Comparison of ENCODE assay signal across 23 mouse cellular contexts in genomic region chr5:113374290-113374689, GRCm38 (mm10). TPM values are rescaled to one million over a fixed set of nuclear protein-coding genes. Genes with fewer than 3 reads are reported as not detected.
DNase-seq lines count a peak whose midpoint lies in the region; ATAC-seq and TF ChIP-seq lines count a peak whose summit lies in the region.
"Had no signal": no experiment of that assay in that cellular context is flagged by ENCODE, and none has a peak within 500 bp of the region (broad histone marks: within the 10 kb centered on the region; RNA-seq: fewer than 3 reads in every experiment).

No protein-coding gene starts in this region.

- no peak overlapping the region for H3K4me3 ChIP-seq in cerebellum, adult 2 months (replicated peaks; ENCODE audit: insufficient read depth, low read depth, low read length)
- H3K4me3 ChIP-seq in midbrain, embryonic 13.5 days (replicated peaks): no peak overlapping the region
- H3K4me3 ChIP-seq in midbrain, postnatal 0 days (ENCODE audit: low read depth, low read length): no peak overlapping the region
- H3K4me3 ChIP-seq in limb, embryonic 14.5 days (replicated peaks; ENCODE audit: low read length): no peak overlapping the region
- no peak overlapping the region for H3K4me3 ChIP-seq in neural tube, embryonic 14.5 days (ENCODE audit: low read depth, low read length)
- H3K4me3 ChIP-seq in stomach, postnatal 0 days (ENCODE audit: low read depth, low read length): no peak overlapping the region
- H3K4me3 ChIP-seq: hindbrain, embryonic 15.5 days had no signal

- ATAC-seq in midbrain, embryonic 13.5 days: no peak
- ATAC-seq in midbrain, postnatal 0 days (ENCODE audit: low FRiP score): no peak
- peak; percentile 45 for ATAC-seq in limb, embryonic 14.5 days (ENCODE audit: low FRiP score, low read depth)
- ATAC-seq in neural tube, embryonic 14.5 days (ENCODE audit: low read depth): no peak
- no peak for ATAC-seq in stomach, postnatal 0 days (ENCODE audit: low FRiP score, low TSS enrichment)
- no peak for ATAC-seq in megakaryocyte, adult 5-6 weeks (ENCODE audit: poor library complexity, severe bottlenecking)
- ATAC-seq: intestine, embryonic 16.5 days had no signal

- H3K27ac ChIP-seq in cerebellum, adult 2 months (ENCODE audit: insufficient read depth, low read length): peak overlapping the region; percentile 61
- 0 out of 2 replicates have a peak overlapping the region, but pooled peaks have one; percentile 9 for H3K27ac ChIP-seq in midbrain, embryonic 13.5 days
- no peak overlapping the region for H3K27ac ChIP-seq in midbrain, postnatal 0 days (ENCODE audit: low read depth, low read length)
- H3K27ac ChIP-seq in limb, embryonic 14.5 days (replicated peaks; ENCODE audit: low read depth, low read length): peak overlapping the region; percentile 8
- peak overlapping the region; percentile 53; the same call in 1 of the 2 replicates for H3K27ac ChIP-seq in neural tube, embryonic 14.5 days (ENCODE audit: low read depth, low read length)
- H3K27ac ChIP-seq in stomach, postnatal 0 days (replicated peaks): no peak overlapping the region
- H3K27ac ChIP-seq: hindbrain, embryonic 15.5 days had no signal

- no peak for TF ChIP-seq POLR2A in cerebellum, adult 2 months (IDR thresholded peaks at IDR 0.05; ENCODE audit: borderline replicate concordance, insufficient read depth, low read length)
- no peak for TF ChIP-seq POLR2A in limb, embryonic 14.5 days (IDR thresholded peaks at IDR 0.05; ENCODE audit: borderline replicate concordance, extremely low read depth, insufficient read depth, insufficient read length)

- H3K4me2 ChIP-seq in midbrain, embryonic 13.5 days (replicated peaks): no peak overlapping the region
- H3K4me2 ChIP-seq in midbrain, postnatal 0 days (ENCODE audit: low read depth, low read length, poor library complexity, severe bottlenecking): no peak overlapping the region
- H3K4me2 ChIP-seq in limb, embryonic 14.5 days (replicated peaks; ENCODE audit: low read depth, low read length, severe bottlenecking): no peak overlapping the region; the same call in 1 of the 2 replicates
- H3K4me2 ChIP-seq in neural tube, embryonic 14.5 days (ENCODE audit: low read depth, low read length): no peak overlapping the region
- H3K4me2 ChIP-seq in stomach, postnatal 0 days (replicated peaks; ENCODE audit: low read depth): no peak overlapping the region
- H3K4me2 ChIP-seq: hindbrain, embryonic 15.5 days; midbrain, embryonic 12.5 days had no signal

- H3K27me3 ChIP-seq in cerebellum, adult 2 months (ENCODE audit: control insufficient read depth, insufficient read depth, low read length): no peaks in the 10 kb centered on the region
- H3K27me3 ChIP-seq in midbrain, embryonic 13.5 days: no peaks in the 10 kb centered on the region
- H3K27me3 ChIP-seq in midbrain, postnatal 0 days (ENCODE audit: insufficient read depth, low read length): no peaks in the 10 kb centered on the region
- H3K27me3 ChIP-seq in limb, embryonic 14.5 days (ENCODE audit: control insufficient read depth, insufficient read depth, low read length): no peaks in the 10 kb centered on the region
- H3K27me3 ChIP-seq in neural tube, embryonic 14.5 days (ENCODE audit: control insufficient read depth, insufficient read depth, low read length): no peaks in the 10 kb centered on the region
- H3K27me3 ChIP-seq in stomach, postnatal 0 days (ENCODE audit: control insufficient read depth, insufficient read depth, low read length): no peaks in the 10 kb centered on the region; the same call in 1 of the 2 replicates
- H3K27me3 ChIP-seq: hindbrain, embryonic 15.5 days had no signal

- no peak overlapping the region for H3K9ac ChIP-seq in midbrain, embryonic 13.5 days (replicated peaks)
- no peak overlapping the region for H3K9ac ChIP-seq in midbrain, postnatal 0 days (replicated peaks; ENCODE audit: low read length, poor library complexity, severe bottlenecking)
- H3K9ac ChIP-seq in limb, embryonic 14.5 days (ENCODE audit: low read depth, low read length, severe bottlenecking): no peak overlapping the region
- H3K9ac ChIP-seq in neural tube, embryonic 14.5 days (replicated peaks; ENCODE audit: low read depth, low read length): no peak overlapping the region
- H3K9ac ChIP-seq in stomach, postnatal 0 days (ENCODE audit: low read length): no peak overlapping the region
- H3K9ac ChIP-seq: hindbrain, embryonic 15.5 days; midbrain, embryonic 12.5 days had no signal

- TF ChIP-seq EP300 in stomach, postnatal 0 days (optimal IDR thresholded peaks at IDR 0.05): no peak

- no peaks in the 10 kb centered on the region for H3K36me3 ChIP-seq in midbrain, embryonic 13.5 days
- H3K36me3 ChIP-seq in midbrain, postnatal 0 days (ENCODE audit: insufficient read depth, low read length): no peaks in the 10 kb centered on the region
- no peaks in the 10 kb centered on the region for H3K36me3 ChIP-seq in limb, embryonic 14.5 days (ENCODE audit: control insufficient read depth, insufficient read depth, low read length)
- H3K36me3 ChIP-seq in neural tube, embryonic 14.5 days (ENCODE audit: control insufficient read depth, insufficient read depth, low read length): no peaks in the 10 kb centered on the region
- no peaks in the 10 kb centered on the region for H3K36me3 ChIP-seq in stomach, postnatal 0 days (ENCODE audit: control insufficient read depth, insufficient read depth, low read length)
- H3K36me3 ChIP-seq: hindbrain, embryonic 15.5 days; midbrain, embryonic 12.5 days had no signal

- no peak for TF ChIP-seq CTCF in cerebellum, adult 2 months (IDR thresholded peaks at IDR 0.05; ENCODE audit: borderline replicate concordance, insufficient read depth, low read depth, low read length)
- TF ChIP-seq CTCF in midbrain, postnatal 0 days (IDR thresholded peaks at IDR 0.05): no peak
- TF ChIP-seq CTCF in stomach, postnatal 0 days (IDR thresholded peaks at IDR 0.05; ENCODE audit: low read depth): no peak

- WGBS in cerebellum, adult 2 months: 59% methylated on average over 10 of the region's 10 CpGs
- 81% methylated on average over 10 of the region's 10 CpGs for WGBS in midbrain, embryonic 13.5 days
- 73% methylated on average over 10 of the region's 10 CpGs for WGBS in midbrain, postnatal 0 days
- 30% methylated on average over 10 of the region's 10 CpGs for WGBS in limb, embryonic 14.5 days
- WGBS in neural tube, embryonic 14.5 days: 55% methylated on average over 10 of the region's 10 CpGs
- 68% methylated on average over 10 of the region's 10 CpGs for WGBS in stomach, postnatal 0 days

- H3K4me1 ChIP-seq in cerebellum, adult 2 months (ENCODE audit: control insufficient read depth, insufficient read depth, low read length): peaks cover 23% of the 10 kb centered on the region
- H3K4me1 ChIP-seq in midbrain, embryonic 13.5 days (replicated peaks): peaks cover 15% of the 10 kb centered on the region
- 0 out of 2 replicates have a peak, but pooled peaks cover 7% of the 10 kb centered on the region for H3K4me1 ChIP-seq in midbrain, postnatal 0 days (ENCODE audit: insufficient read depth, low read length)
- H3K4me1 ChIP-seq in limb, embryonic 14.5 days (ENCODE audit: control insufficient read depth, insufficient read depth, low read length): peaks cover 6% of the 10 kb centered on the region; the same call in 1 of the 2 replicates
- peaks cover 9% of the 10 kb centered on the region; the same call in 1 of the 2 replicates for H3K4me1 ChIP-seq in neural tube, embryonic 14.5 days (ENCODE audit: control insufficient read depth, insufficient read depth, low read length)
- no peaks in the 10 kb centered on the region for H3K4me1 ChIP-seq in stomach, postnatal 0 days (replicated peaks; ENCODE audit: control insufficient read depth, insufficient read depth)

- DNase-seq in cerebellum, adult 2 months: no peak
- DNase-seq in cerebellum, postnatal 36 days: no peak
- no peak for DNase-seq in midbrain, postnatal 0 days (ENCODE audit: low spot score)
- DNase-seq in limb, embryonic 14.5 days (ENCODE audit: low spot score): peak; percentile 70
- no peak for DNase-seq in stomach, postnatal 0 days (ENCODE audit: low spot score)
- DNase-seq: adrenal gland, adult 2 months; lung, adult 18-20 months had no signal

- no peaks in the 10 kb centered on the region for H3K9me3 ChIP-seq in midbrain, embryonic 13.5 days
- H3K9me3 ChIP-seq in midbrain, postnatal 0 days (ENCODE audit: low read length): no peaks in the 10 kb centered on the region
- H3K9me3 ChIP-seq in limb, embryonic 14.5 days (ENCODE audit: control insufficient read depth, low read length): no peaks in the 10 kb centered on the region
- H3K9me3 ChIP-seq in neural tube, embryonic 14.5 days (ENCODE audit: control insufficient read depth, low read length): no peaks in the 10 kb centered on the region
- H3K9me3 ChIP-seq in stomach, postnatal 0 days (ENCODE audit: control insufficient read depth, low read length): no peaks in the 10 kb centered on the region
- H3K9me3 ChIP-seq: hindbrain, embryonic 15.5 days; midbrain, embryonic 12.5 days had no signal

RNA-seq across cellular contexts. Expression of gene Aym1, which starts 17.2 kb away (rescaled TPM):
- polyA plus RNA-seq in cerebellum, adult 2 months (2012; rRNA removed): not detected in 2 replicates
- polyA plus RNA-seq in midbrain, embryonic 13.5 days (2015; fragmentation: Nextera tagmentation; extraction: Ambion mirVana): not detected in 2 replicates
- not detected in 2 replicates for total RNA-seq in midbrain, postnatal 0 days (2014; rRNA removed)
- not detected in 2 replicates for polyA plus RNA-seq in midbrain, postnatal 0 days (2015; fragmentation: Nextera tagmentation; extraction: Ambion mirVana)
- polyA plus RNA-seq in limb, embryonic 14.5 days (2012; rRNA removed): not detected in 2 replicates
- not detected in 2 replicates for polyA plus RNA-seq in limb, embryonic 14.5 days (2014; fragmentation: Nextera tagmentation; extraction: Ambion mirVana)
- polyA plus RNA-seq in neural tube, embryonic 14.5 days (2014; fragmentation: Nextera tagmentation; extraction: Ambion mirVana): not detected in 2 replicates
- not detected in 2 replicates for polyA plus RNA-seq in stomach, postnatal 0 days (2015; fragmentation: Nextera tagmentation; extraction: Ambion mirVana)
- not detected in 2 replicates for total RNA-seq in megakaryocyte, adult 5-6 weeks (2015)
- total RNA-seq in megakaryocyte, adult 5-6 weeks (2017): not detected in 2 replicates
- total RNA-seq: adrenal gland, adult 2 months; gastrocnemius, postnatal 4 days; layer of hippocampus, postnatal 14 days; liver, adult 2 months had no signal
- polyA plus RNA-seq: adrenal gland, adult 2 months; forebrain, embryonic 16.5 days; heart, embryonic 16.5 days; hindbrain, embryonic 15.5 days; intestine, embryonic 16.5 days; kidney, embryonic 16.5 days; large intestine, adult 2 months; liver, adult 2 months; midbrain, embryonic 12.5 days; spleen, adult 2 months; stomach, embryonic 14.5 days; thymus, adult 2 months had no signal

Comparison
In these comparisons a context has a peak if more than half of its experiments do, and no peak if none do; other contexts are left out.
1. H3K27ac ChIP-seq: peak in cerebellum, adult 2 months (single experiment), midbrain, embryonic 13.5 days (single experiment), limb, embryonic 14.5 days (single experiment) and neural tube, embryonic 14.5 days (single experiment); none in midbrain, postnatal 0 days (single experiment) and stomach, postnatal 0 days (single experiment).